Mouse (Mus musculus): Measurements from ENCODE around the gene Crabp2.

Crabp2 gene

DNA sequence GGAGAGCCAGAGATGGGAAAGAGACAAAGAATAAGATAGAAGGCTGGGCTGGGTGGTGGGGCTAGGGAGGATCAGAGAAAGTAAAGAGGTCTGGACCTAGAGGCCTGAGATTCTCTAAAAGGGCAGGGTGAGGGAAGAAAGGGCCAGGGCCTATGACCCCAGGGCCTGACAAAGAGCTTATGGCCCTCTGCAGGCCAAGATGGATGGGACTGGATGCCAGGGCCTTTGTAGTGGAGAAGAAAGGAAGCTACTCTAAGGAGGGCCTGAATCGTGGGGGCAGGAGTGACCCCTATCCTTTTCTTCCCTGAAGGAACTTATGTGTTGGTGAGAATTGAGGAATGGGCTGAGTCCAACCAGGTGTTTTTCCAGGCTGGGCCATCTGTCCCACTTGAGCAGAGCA is 9.6 kb downstream of the Crabp2 start:
- intact Hi-C loops (cut with DNase I): no loop called here

DNA sequence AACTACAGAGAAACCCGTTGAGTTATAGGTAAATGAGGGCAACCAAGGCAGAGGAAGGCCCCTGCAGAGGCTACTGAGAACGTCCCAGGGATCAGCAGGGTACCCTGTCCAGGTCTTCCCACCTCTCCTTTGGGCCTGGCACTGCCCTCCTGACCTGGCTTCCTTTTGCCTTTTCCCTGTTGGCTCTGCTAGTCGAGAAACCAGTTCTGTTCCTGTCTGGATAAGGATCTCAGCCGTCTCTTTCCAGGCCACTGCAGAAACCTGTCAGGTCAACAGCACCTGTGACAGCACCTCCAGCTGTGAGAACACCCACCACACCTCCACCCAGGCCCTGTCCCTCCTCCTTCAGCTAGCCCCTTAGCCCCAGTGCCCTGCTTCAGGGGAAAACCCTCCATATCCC is 10.0 kb downstream of the Crabp2 start:
- intact Hi-C loops (cut with DNase I): no loop called here

DNA sequence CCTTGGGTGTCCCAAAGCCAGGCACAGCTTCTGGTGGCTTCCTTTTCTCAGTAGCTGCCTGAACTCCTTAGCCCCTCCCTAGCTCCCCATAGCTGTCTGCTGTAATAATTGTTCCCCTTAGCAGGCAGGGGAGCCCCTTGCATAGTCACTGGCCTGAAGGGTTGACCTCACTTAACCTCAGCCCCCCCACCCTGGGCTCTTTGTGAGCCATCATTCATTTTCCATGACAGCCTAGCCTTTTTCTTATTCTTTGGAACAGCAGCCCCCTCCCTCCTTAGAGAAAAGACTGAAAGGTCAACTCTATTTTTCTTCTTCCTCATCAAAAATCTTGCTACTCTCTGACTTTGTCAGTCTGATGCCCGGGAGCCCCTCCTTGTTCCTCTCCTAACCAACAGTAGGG is 10.5 kb downstream of the Crabp2 start:
- intact Hi-C loops (cut with DNase I): no loop called here

DNA sequence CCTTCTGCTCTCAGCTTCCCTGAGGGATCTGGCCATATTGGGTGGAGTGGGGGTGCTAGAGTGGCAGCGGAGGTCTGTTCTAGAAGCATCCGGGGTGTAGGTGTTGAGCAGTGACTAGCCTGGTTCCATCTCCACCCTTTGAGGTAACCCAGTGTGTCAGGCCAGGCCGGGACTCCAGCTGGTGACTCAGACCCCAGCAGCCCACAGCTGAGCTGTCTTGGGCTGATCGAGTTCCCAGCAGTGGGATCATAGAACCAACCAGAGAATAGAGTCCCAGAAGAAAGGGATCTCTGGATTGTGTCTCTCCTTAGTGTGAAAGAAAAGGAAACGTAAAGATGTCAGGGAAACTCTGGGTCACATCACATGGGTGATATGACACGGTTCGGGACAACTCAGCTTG is 10.9 kb downstream of the Crabp2 start:
- intact Hi-C loops (cut with DNase I): no loop called here

DNA sequence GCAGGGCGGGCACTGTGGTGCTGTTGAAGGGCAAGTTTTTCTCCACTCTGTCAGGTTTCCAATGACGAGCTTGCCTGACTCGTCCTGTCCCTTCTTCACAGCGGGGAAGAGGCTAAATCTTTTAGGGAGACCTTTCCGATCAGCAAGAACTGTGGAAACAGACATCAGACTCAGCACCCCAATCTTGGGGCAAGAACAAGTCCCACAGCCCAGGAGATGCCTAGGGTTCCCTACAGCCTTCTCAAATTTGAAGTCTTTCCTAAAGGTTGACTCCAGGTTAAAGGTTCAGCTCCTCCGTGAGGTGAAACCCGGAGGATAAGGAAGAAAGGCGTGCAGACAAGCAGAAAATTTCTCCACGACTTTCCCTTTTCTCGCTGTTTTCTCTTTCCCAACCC is 11.7 kb downstream of the Crabp2 start:
- intact Hi-C loops (cut with DNase I): loop anchor here (2.0 kb wide), 1 partner anchor 21 kb away; no protein-coding TSS in a partner anchor

DNA sequence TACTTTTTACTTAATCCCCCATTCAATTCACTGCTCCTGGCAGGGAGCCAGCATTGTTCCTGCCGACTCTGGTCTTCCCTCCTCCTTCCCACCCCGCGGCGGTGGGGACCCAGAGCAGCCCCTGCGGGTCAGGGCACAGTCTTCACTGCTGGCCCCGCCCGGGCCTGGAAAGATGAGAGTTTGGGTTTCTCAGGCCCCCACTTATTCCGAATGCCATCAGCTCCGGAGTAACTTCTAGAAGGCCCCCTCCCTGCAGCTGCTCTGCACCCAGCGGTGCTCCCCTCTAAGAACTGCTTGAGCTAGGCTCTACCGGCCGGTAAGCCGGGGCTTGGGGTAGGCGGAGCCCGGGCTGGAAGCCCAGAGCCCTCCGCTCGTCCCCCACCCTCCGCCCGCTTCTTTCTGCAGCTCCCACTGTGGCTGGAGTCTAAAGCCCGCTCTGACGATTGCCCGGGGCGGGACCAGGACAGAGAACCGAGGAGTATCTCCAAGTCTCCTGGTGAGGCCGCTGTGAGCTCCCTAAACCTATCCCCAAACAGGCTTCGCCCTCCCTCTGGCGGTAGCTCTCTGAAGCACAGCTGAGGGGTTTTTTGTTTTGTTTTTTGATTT is 12.2 kb downstream of the Crabp2 start:
- intact Hi-C loops (cut with DNase I): loop anchor here (2.0 kb wide), 1 partner anchor 22 kb away; no protein-coding TSS in a partner anchor

DNA sequence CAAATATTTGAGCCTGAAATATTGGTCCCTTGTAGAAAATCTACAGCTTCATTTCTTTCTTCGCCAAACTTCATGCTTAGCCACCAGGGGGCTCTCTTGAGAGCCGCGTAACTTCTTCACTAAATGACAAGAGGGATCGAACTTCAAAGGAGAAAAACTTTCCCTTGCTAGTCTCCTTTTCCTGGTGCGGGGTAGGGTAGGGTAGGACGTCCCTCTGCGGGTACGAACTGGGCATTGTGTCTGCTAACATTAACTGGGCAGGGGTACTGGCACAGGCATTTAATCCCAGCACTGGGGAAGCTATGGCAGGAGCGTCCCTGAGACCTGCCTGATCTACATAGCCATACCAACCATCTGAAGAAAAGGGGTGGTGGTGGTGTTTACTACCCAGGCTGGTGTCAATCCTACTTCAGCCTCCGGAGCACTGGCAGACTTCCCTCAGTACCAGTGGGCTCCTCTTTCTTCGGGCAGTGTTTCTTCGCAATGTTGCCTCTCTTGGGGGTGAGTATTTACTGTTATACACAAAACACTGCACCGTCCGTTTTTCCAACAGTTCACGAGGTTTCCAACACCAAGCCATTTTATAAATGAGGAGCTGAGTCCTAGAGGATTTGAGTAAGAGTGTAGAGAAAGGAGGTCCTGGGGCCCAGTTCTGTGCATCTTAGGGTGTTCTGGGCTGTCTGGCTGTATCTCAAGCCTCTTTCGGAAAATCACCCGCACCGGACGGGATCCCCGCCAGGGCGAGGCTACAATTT is 21.9 kb downstream of the Crabp2 start:
- intact Hi-C loops (cut with DNase I): loop anchor here (1.0 kb wide), 1 partner anchor 17 kb away; no protein-coding TSS in a partner anchor

DNA sequence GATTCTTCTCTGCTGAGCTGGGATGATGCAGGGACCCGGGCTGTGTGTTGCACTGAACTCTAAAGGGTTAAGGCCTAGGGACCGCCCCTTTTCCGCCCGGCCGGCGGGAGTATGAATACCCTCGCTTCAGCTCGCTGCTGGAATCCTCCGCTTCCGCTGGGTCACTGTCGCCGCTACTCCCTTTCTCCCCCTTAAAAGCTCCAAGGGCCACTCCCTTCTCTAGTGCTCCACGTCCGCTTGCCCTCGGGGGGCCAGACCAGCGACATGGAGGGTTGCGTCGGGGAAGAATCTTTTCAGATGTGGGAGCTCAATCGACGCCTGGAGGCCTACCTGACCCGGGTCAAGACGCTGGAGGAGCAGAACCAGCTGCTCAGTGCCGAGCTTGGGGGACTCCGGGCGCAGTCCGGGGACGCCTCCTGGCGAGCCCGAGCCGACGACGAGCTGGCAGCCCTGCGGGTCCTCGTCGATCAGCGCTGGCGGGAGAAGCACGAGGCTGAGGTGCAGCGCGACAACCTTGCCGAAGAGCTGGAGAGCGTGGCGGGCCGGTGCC is 22.5 kb downstream of the Crabp2 start, which contains the start of gene Nes:
Gene Nes, plus strand, starts transcription at position 140 of the 550 bp plus-strand sequence.
- intact Hi-C loops (cut with DNase I): loop anchor here (1.0 kb wide), 1 partner anchor 16 kb away; no protein-coding TSS in a partner anchor

DNA sequence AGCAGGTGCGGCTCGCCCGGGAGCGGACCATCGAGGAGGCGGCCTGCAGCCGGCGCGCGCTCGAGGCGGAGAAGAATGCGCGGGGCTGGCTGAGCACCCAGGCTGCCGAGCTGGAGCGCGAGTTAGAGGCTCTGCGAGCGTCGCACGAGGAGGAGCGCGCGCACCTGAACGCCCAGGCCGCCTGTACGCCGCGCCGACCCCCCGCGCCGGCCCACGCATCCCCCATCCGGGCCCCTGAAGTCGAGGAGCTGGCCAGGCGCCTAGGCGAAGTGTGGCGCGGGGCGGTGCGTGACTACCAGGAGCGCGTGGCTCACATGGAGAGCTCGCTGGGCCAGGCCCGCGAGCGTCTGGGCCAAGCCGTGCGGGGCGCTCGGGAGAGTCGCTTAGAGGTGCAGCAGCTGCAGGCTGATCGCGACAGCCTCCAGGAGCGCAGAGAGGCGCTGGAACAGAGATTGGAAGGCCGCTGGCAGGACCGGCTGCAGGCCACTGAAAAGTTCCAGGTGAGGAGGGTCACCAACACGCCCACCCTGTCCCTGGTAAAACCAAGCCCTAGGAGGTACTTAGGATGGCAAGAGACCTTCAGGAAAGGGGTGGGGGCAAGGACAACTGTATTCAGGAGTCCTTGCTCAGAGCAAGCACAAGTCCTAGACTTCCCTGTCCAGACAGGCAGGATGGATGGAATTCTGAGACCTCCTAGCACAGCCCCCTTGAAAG is 23.2 kb downstream of the Crabp2 start:
- intact Hi-C loops (cut with DNase I): no loop called here

DNA sequence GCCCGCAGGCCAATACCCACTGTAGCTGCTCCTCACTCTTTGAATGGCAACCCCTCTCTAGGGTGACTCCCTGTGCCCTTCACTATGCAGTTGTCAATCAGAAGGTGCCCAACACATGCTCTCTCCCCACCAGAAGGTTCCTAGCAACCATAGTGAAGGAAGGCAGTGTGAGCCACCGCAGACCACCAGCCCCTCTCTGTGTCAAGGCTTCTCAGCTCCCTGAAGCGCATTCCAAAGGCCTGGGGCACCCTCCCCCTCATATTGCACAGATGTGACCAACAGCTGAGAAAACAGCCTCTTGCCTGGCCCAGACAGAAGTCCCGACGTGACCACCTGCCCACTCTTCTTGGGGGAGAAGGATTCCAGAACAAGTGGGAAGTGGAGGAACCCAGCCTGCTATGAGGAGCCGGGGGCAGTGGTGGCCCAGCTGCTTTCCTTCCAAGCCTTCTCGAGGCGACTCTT is 23.8 kb downstream of the Crabp2 start:
- intact Hi-C loops (cut with DNase I): no loop called here

DNA sequence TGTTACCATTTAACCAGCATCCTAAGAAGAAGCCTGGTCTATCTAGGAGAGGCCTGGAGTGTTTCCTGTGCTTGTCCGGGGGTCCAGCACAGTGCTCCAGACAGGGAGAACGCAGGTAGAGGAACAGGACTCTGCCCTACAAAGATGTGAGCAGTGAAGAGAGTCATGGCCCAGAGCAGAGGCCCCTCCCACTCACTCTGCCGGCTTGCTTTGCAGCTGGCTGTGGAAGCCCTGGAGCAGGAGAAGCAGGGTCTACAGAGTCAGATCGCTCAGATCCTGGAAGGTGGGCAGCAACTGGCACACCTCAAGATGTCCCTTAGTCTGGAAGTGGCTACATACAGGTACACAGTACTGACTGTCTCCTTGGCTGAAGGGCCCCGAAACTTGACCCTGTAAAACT is 24.3 kb downstream of the Crabp2 start:
- intact Hi-C loops (cut with DNase I): no loop called here

DNA sequence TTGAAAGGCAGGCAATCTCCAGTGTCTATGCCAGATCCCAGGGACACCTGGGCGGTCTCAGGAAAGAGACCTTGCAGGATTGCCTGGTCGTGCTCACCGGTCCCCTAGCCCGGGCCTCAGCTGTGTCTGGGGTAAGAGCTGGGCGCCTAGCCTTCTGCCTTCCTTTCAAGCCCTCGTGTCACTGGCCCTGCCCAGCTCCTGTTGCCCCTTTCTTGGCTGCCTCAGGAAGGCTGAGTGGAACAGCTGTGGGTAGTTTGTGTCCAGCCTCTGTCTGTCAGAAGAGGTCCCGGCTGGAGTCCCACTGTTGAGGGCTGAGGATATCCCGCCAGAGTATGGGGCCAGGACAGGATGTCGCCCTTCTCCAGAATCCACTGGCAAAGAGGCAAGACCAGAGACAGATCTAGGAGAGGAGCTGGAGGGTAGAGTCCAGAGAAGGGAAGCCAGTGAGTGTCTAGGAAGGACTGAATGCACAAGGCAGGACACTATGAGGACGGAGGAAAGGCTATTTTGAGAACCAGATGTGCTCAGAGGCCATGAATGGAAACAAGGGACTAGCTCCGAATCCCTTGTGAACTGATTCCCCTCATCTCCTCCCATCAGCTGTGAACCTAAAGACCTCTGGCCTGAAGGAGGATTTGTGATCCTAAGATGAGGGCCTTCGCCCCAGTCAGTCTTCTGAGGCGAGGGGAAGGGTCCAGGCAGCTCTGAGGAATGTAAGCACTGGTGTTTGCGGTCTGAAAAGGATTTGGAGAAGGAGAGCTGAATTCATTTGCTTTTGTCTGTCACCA is 25.3 kb downstream of the Crabp2 start:
- intact Hi-C loops (cut with DNase I): no loop called here

DNA sequence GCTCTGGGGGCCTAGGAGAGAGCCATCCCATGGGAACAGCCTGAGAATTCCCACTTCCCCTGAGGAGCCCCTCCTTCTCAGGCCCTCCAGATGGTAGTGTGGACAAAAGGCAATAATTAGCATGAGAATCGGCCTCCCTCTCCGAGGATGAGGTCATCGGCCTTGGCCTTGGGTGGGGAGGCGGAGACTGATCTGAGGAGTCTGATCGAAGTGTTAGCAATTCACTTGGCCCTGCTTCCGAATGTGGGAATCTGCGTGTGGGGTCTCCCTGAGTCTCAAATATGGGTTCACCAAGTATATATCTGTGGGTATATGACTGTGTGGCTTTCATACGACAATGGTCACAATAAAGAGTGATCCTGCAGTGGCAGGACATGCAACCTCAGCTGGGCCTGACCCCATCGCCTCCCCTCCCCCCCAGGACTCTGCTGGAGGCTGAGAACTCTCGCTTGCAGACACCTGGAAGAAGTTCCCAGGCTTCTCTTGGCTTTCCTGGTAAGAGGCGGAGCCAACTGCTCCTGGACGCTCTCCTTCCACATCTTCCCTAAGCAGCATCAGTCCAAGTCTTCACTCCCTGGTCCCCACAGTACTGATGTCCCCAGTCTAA is 26.0 kb downstream of the Crabp2 start:
- intact Hi-C loops (cut with DNase I): no loop called here

DNA sequence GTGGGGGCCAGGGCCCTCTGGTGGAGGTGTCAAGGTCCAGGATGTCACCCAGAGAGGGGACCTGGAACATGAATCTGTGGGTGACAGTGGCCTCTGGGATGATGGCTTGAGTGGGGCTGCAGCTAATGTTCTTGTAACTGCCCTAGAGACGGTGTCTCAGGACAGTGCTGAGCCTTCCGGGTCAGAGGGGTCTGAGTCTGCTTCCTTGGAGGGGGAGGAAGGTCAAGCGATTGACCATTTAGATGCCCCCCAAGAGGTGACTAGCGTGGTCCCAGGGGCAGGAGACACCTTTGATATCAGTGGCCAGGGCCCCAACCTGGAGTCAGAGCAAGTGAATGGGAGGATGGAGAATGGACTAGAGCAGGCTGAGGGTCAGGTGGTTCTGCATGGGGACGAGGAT is 31.0 kb downstream of the Crabp2 start:
- intact Hi-C loops (cut with DNase I): no loop called here

DNA sequence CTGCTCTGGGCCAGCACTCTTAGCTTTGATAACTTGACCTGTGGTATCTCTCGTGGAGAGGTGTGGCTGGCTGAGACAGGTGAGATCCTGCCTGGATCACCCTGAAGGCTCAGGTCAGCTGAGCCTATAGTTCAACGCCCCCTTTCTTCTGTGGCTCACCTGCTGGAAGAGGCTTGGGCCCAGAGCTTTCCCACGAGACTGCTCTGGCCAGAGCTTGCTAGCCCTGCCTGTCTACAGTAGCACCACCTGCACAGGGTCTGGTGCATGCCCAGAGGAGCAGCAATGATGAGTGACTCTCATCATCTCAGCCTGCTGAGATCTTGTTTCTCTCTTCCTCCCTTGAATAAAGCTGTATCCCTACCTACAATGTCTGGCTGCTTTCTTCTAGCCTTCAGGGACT is 31.6 kb downstream of the Crabp2 start:
- intact Hi-C loops (cut with DNase I): loop anchor here (10.0 kb wide), 1 partner anchor 45 kb away; the partner anchor contains the start of genes Isg20l2 and Rrnad1

DNA sequence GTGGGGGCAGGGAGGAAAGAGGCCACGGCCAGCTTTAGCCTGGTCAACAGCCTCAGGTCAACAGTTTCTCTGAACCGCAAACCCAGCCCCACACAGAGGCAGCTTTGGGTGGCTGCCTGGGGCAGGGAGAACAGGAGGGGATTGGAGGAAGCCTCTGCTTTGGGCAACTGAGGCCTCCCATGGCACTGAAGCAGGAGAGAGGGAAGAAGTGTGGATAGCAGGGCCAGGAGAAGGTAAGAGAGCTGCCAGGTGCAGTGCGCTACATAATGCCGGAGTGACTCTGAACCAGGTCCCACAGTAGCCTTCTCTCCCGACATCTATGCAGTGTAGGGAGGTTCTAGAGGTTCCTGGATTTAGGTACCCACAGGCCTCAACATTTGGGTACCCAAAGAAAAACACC is 32.3 kb downstream of the Crabp2 start:
- intact Hi-C loops (cut with DNase I): loop anchor here (10.0 kb wide), 1 partner anchor 46 kb away; the partner anchor contains the start of genes Isg20l2 and Rrnad1

DNA sequence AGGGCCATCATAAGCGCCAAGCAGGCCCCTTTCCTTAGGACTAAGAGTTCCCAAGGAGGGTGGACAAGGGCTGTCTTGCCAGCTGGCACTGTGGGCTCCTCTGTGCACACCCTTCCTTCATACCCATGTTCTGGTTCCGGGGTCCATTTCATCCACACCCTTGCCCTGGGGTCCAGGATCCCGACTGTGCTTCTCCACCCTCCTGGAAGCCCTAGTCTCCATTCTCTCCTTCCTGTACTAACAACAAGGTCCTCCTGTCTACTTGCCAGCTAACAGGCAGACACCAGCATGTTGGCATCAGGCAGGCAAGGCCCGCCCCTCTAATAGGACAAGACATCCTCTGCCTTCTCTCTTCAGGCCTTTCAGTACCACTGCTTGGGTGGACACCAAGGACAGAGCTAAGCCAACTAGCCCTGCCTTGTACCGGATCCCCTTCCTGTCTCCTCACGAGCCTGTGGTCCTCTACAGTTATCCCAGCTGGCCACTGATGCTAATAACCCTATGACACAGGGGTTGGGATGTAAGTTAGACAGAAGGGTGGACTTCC is 32.8 kb downstream of the Crabp2 start:
- intact Hi-C loops (cut with DNase I): loop anchor here (10.0 kb wide), 1 partner anchor 46 kb away; the partner anchor contains the start of genes Isg20l2 and Rrnad1

DNA sequence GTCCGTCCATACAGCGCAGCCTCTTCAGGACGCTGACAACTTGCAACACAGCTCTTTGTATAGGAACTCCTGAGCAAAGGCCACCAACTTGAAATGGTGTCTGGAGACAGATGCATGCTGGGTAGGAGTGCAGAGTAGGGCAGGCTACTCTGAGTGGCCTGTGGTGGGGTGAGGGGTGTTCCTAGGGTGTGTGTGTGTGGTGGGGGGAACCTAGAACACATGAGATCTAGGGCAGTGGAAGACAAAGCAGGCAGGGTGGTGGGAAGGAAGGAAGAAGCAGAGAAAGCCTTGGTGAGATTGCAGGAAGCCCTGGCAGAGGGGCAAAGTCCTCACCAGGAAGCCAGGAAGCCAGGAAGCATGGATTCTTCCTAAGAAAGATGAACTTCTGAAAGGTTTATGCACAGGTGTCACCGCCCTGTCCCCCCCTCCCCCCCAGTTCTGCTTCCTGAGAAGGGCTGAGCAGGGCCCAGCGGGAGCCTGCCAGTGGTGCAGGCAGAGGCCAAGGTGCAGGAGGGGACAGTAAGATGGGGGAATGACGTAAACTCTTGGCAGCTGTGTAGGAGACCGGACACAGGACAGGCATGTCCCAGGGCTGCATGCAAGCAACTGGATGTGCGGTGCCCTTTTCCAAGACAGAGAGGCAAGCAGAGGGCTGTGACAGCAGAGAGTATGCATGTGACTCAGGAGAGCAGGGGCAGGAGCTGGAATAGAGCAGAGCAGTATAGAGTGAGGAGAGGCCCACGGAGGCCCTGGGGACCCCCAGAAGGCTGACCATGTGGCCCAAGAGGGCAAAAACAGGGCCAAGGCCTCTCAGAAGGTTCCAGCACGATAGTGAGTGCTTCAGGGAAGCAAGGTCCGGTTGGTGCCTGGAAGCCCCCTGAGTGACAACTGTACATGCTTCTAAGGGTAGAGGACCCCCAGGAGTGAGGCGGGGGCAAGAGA is 33.7 kb downstream of the Crabp2 start:
- intact Hi-C loops (cut with DNase I): loop anchor here (10.0 kb wide), 1 partner anchor 47 kb away; the partner anchor contains the start of genes Isg20l2 and Rrnad1
